In genomic region chr5:64149184-64150127, GRCm38 (mm10) we compare ENCODE assay signal across 9 mouse cellular contexts. TPM values are rescaled to one million over a fixed set of nuclear protein-coding genes. Genes with fewer than 3 reads are reported as not detected.
DNase-seq lines count a peak whose midpoint lies in the region; ATAC-seq and TF ChIP-seq lines count a peak whose summit lies in the region.
"Had no signal": no experiment of that assay in that cellular context is flagged by ENCODE, and none has a peak within 500 bp of the region (broad histone marks: within the 10 kb centered on the region; RNA-seq: fewer than 3 reads in every experiment).

No protein-coding gene starts in this region.

- ATAC-seq in hindbrain, embryonic 15.5 days (ENCODE audit: low FRiP score, low read depth) = no peak
- no peak for ATAC-seq in hindbrain, embryonic 14.5 days (ENCODE audit: low FRiP score)
- no peak for ATAC-seq in neural tube, embryonic 13.5 days (ENCODE audit: low read depth)
- ATAC-seq in forebrain, embryonic 15.5 days (replicated peaks) = no peak

- no peak for TF ChIP-seq RAD21 in MEL (IDR thresholded peaks at IDR 0.05; ENCODE audit: low read depth, low read length)

- DNase-seq in hindbrain, embryonic 14.5 days (ENCODE audit: low spot score) = no peak
- DNase-seq in MEL (ENCODE audit: low read depth, low spot score) = peak; percentile 81
- DNase-seq in induced T-regulatory cell, adult 2 months (ENCODE audit: low read depth) = peak; percentile 81
- DNase-seq in cerebellum, adult 11 months = no peak
- no peak for DNase-seq in cerebellum, postnatal 25 days

- H3K27ac ChIP-seq in hindbrain, embryonic 15.5 days (replicated peaks) = no peak overlapping the region
- no peak overlapping the region for H3K27ac ChIP-seq in hindbrain, embryonic 14.5 days
- H3K27ac ChIP-seq in MEL (ENCODE audit: control insufficient read depth, low read depth, low read length) = peak overlapping the region; percentile 61
- H3K27ac ChIP-seq in neural tube, embryonic 13.5 days (replicated peaks) = no peak overlapping the region
- no peak overlapping the region for H3K27ac ChIP-seq in forebrain, embryonic 15.5 days (replicated peaks)
- H3K27ac ChIP-seq: midbrain, embryonic 10.5 days had no signal

- no peak overlapping the region for H3K9ac ChIP-seq in hindbrain, embryonic 15.5 days
- no peak overlapping the region for H3K9ac ChIP-seq in hindbrain, embryonic 14.5 days
- H3K9ac ChIP-seq in MEL (ENCODE audit: control insufficient read depth, low read depth, low read length, poor library complexity, severe bottlenecking) = peak overlapping the region; percentile 56
- no peak overlapping the region for H3K9ac ChIP-seq in neural tube, embryonic 13.5 days
- no peak overlapping the region for H3K9ac ChIP-seq in forebrain, embryonic 15.5 days (replicated peaks)

- H3K79me2 ChIP-seq in MEL (ENCODE audit: control insufficient read depth, insufficient read depth, low read length, poor library complexity) = no peaks in the 10 kb centered on the region

- WGBS in hindbrain, embryonic 15.5 days = 40% methylated on average over 17 of the region's 17 CpGs
- 34% methylated on average over 17 of the region's 17 CpGs for WGBS in hindbrain, embryonic 14.5 days
- 44% methylated on average over 17 of the region's 17 CpGs for whole genome bisulfite sequencing in neural tube, embryonic 13.5 days
- 31% methylated on average over 17 of the region's 17 CpGs for WGBS in forebrain, embryonic 15.5 days

- H3K36me3 ChIP-seq in hindbrain, embryonic 15.5 days = no peaks in the 10 kb centered on the region
- no peaks in the 10 kb centered on the region for H3K36me3 ChIP-seq in hindbrain, embryonic 14.5 days (replicated peaks; ENCODE audit: control insufficient read depth, insufficient read depth)
- H3K36me3 ChIP-seq in MEL (ENCODE audit: control insufficient read depth in 1 of 2, insufficient read depth in 2 of 2, low read length in 2 of 2) = peaks cover 0 to 12% of the 10 kb centered on the region in 2 experiments; a peak in 2 of 4 replicates
- H3K36me3 ChIP-seq in neural tube, embryonic 13.5 days = no peaks in the 10 kb centered on the region
- H3K36me3 ChIP-seq in forebrain, embryonic 15.5 days = no peaks in the 10 kb centered on the region
- H3K36me3 ChIP-seq: midbrain, embryonic 10.5 days had no signal

- TF ChIP-seq EP300 in MEL (IDR thresholded peaks at IDR 0.05; ENCODE audit: low read depth in 1 of 2, low read length in 2 of 2) = peak; percentile 27 to 51; a peak in 3 of 4 replicates

- TF ChIP-seq POLR2A in MEL (IDR thresholded peaks at IDR 0.05; ENCODE audit: control insufficient read depth in 1 of 2, insufficient read depth in 1 of 2, low read depth in 1 of 2, low read length in 2 of 2, poor library complexity in 1 of 2) = no peak

- no peaks in the 10 kb centered on the region for H3K4me1 ChIP-seq in hindbrain, embryonic 15.5 days (replicated peaks)
- H3K4me1 ChIP-seq in hindbrain, embryonic 14.5 days (replicated peaks; ENCODE audit: control insufficient read depth, insufficient read depth, low read length) = no peaks in the 10 kb centered on the region
- peaks cover 3 to 15% of the 10 kb centered on the region in 2 experiments for H3K4me1 ChIP-seq in MEL (ENCODE audit: control insufficient read depth in 1 of 2, insufficient read depth in 2 of 2, low read length in 2 of 2)
- no peaks in the 10 kb centered on the region for H3K4me1 ChIP-seq in neural tube, embryonic 13.5 days (replicated peaks)
- no peaks in the 10 kb centered on the region for H3K4me1 ChIP-seq in forebrain, embryonic 15.5 days

- no peaks in the 10 kb centered on the region for H3K27me3 ChIP-seq in hindbrain, embryonic 15.5 days
- no peaks in the 10 kb centered on the region for H3K27me3 ChIP-seq in hindbrain, embryonic 14.5 days (ENCODE audit: control insufficient read depth, insufficient read depth, low read length)
- H3K27me3 ChIP-seq in MEL (ENCODE audit: control insufficient read depth in 1 of 2, insufficient read depth in 2 of 2, low read length in 2 of 2) = no peaks in the 10 kb centered on the region
- peaks cover 4% of the 10 kb centered on the region; the same call in 1 of the 2 replicates for H3K27me3 ChIP-seq in neural tube, embryonic 13.5 days
- no peaks in the 10 kb centered on the region for H3K27me3 ChIP-seq in forebrain, embryonic 15.5 days

- no peak overlapping the region for H3K4me3 ChIP-seq in hindbrain, embryonic 15.5 days
- H3K4me3 ChIP-seq in hindbrain, embryonic 14.5 days (replicated peaks; ENCODE audit: low read length) = no peak overlapping the region
- H3K4me3 ChIP-seq in MEL (ENCODE audit: control insufficient read depth in 1 of 2, insufficient read depth in 1 of 2, low read depth in 2 of 2, low read length in 2 of 2) = peak overlapping the region; percentile 56 to 79
- no peak overlapping the region for H3K4me3 ChIP-seq in neural tube, embryonic 13.5 days
- H3K4me3 ChIP-seq in forebrain, embryonic 15.5 days = no peak overlapping the region
- H3K4me3 ChIP-seq: midbrain, embryonic 10.5 days had no signal

- H3K9me3 ChIP-seq in hindbrain, embryonic 15.5 days = no peaks in the 10 kb centered on the region
- H3K9me3 ChIP-seq in hindbrain, embryonic 14.5 days (ENCODE audit: control insufficient read depth, low read length) = no peaks in the 10 kb centered on the region
- H3K9me3 ChIP-seq in MEL (replicated peaks; ENCODE audit: insufficient read depth, low read length) = no peaks in the 10 kb centered on the region
- no peaks in the 10 kb centered on the region for H3K9me3 ChIP-seq in neural tube, embryonic 13.5 days
- H3K9me3 ChIP-seq in forebrain, embryonic 15.5 days = no peaks in the 10 kb centered on the region
- H3K9me3 ChIP-seq: midbrain, embryonic 10.5 days had no signal

- H3K4me2 ChIP-seq in hindbrain, embryonic 15.5 days = peak overlapping the region; percentile 25; the same call in 1 of the 2 replicates
- H3K4me2 ChIP-seq in hindbrain, embryonic 14.5 days (replicated peaks) = no peak overlapping the region
- peak overlapping the region; percentile 10; the same call in 1 of the 2 replicates for H3K4me2 ChIP-seq in neural tube, embryonic 13.5 days
- no peak overlapping the region for H3K4me2 ChIP-seq in forebrain, embryonic 15.5 days (replicated peaks)

- no peak for TF ChIP-seq CTCF in MEL (IDR thresholded peaks at IDR 0.05 in 2 of 3, conservative IDR thresholded peaks at IDR 0.05 in 1 of 3; ENCODE audit: control insufficient read depth in 1 of 3, insufficient read depth in 1 of 3, low read depth in 2 of 3, low read length in 3 of 3, poor library complexity in 1 of 3, severe bottlenecking in 1 of 3)

TF ChIP-seq in MEL, 35 proteins besides CTCF, POLR2A, EP300 and RAD21 (continues in another document):
- TF ChIP-seq ELF1 (IDR thresholded peaks at IDR 0.05; ENCODE audit: low read depth, low read length) (no peak), MAFK (IDR thresholded peaks at IDR 0.05; ENCODE audit: borderline replicate concordance, low read depth, low read length) (no peak), ZKSCAN1 (IDR thresholded peaks at IDR 0.05; ENCODE audit: low read depth, low read length) (no peak), MYC (IDR thresholded peaks at IDR 0.05; ENCODE audit: low read depth, low read length) (no peak), ZMIZ1 (IDR thresholded peaks at IDR 0.05; ENCODE audit: low read depth, low read length) (no peak), TCF12 (IDR thresholded peaks at IDR 0.05; ENCODE audit: low read depth, low read length) (peak; percentile 38), POLR2AphosphoS2 (IDR thresholded peaks at IDR 0.05; ENCODE audit: low read length) (no peak), TAL1 (IDR thresholded peaks at IDR 0.05; ENCODE audit: low read length) (0 out of 2 replicates have a peak, but pooled peaks have one; percentile 3), NELFE (IDR thresholded peaks at IDR 0.05; ENCODE audit: low read depth, low read length) (no peak), ZC3H11A (IDR thresholded peaks at IDR 0.05; ENCODE audit: low read depth, low read length) (no peak), POLR2AphosphoS5 (IDR thresholded peaks at IDR 0.05; ENCODE audit: borderline replicate concordance, low read depth, low read length) (no peak), NRF1 (IDR thresholded peaks at IDR 0.05; ENCODE audit: insufficient read depth, low read depth, low read length, poor library complexity, severe bottlenecking) (no peak), RCOR1 (IDR thresholded peaks at IDR 0.05; ENCODE audit: low read depth, low read length) (no peak), HCFC1 (IDR thresholded peaks at IDR 0.05; ENCODE audit: low read depth, low read length) (0 out of 2 replicates have a peak, but pooled peaks have one; percentile 13), MYB (IDR thresholded peaks at IDR 0.05; ENCODE audit: low read depth, low read length) (no peak), KAT2A (conservative IDR thresholded peaks at IDR 0.05; ENCODE audit: low read depth, low read length) (no peak), GATA1 (IDR thresholded peaks at IDR 0.05; ENCODE audit: low read depth, low read length) (peak; percentile 54), E2F4 (IDR thresholded peaks at IDR 0.05; ENCODE audit: borderline replicate concordance, low read depth, low read length) (no peak), ETS1 (IDR thresholded peaks at IDR 0.05; ENCODE audit: low read depth, low read length) (peak; percentile 52; the same call in 1 of the 2 replicates), MXI1 (IDR thresholded peaks at IDR 0.05; ENCODE audit: low read depth, low read length) (no peak), BHLHE40 (IDR thresholded peaks at IDR 0.05; ENCODE audit: borderline replicate concordance, low read depth, low read length) (peak; percentile 88)

RNA-seq across cellular contexts. Expression of gene Tbc1d1, which starts 6.6 kb away (rescaled TPM):
- 10.5 and 10.9 TPM in 2 replicates for polyA plus RNA-seq in hindbrain, embryonic 15.5 days (2015; fragmentation: Nextera tagmentation; extraction: Ambion mirVana)
- polyA plus RNA-seq in hindbrain, embryonic 14.5 days (2014; fragmentation: Nextera tagmentation; extraction: Ambion mirVana) = 15.4 and 15.5 TPM in 2 replicates
- 22.5 and 24.6 TPM in 2 replicates for total RNA-seq in MEL (2012; rRNA removed)
- polyA plus RNA-seq in MEL (2012; ENCODE audit: insufficient read depth in 1 of 2, insufficient read length in 2 of 2, low read depth in 1 of 2, low replicate concordance in 2 of 2, missing spikeins in 1 of 2) = 10 to 100 TPM in 1 of 2 experiments, not detected in 1; 24.4 TPM
- 14.9 and 16.7 TPM in 2 replicates for polyA plus RNA-seq in neural tube, embryonic 13.5 days (2015; fragmentation: Nextera tagmentation; extraction: Ambion mirVana)
- 12.2 and 12.3 TPM in 2 replicates for polyA plus RNA-seq in forebrain, embryonic 15.5 days (2015; fragmentation: Nextera tagmentation; extraction: Ambion mirVana)

RNA-seq across cellular contexts. Expression of gene Pgm2, which starts 56.7 kb away (rescaled TPM):
- 17.8 and 18.8 TPM in 2 replicates for polyA plus RNA-seq in hindbrain, embryonic 15.5 days (2015; fragmentation: Nextera tagmentation; extraction: Ambion mirVana)
- 19.2 and 21.6 TPM in 2 replicates for polyA plus RNA-seq in hindbrain, embryonic 14.5 days (2014; fragmentation: Nextera tagmentation; extraction: Ambion mirVana)
- 22.0 and 24.1 TPM in 2 replicates for total RNA-seq in MEL (2012; rRNA removed)
- polyA plus RNA-seq in MEL (2012; ENCODE audit: insufficient read depth in 1 of 2, insufficient read length in 2 of 2, low read depth in 1 of 2, low replicate concordance in 2 of 2, missing spikeins in 1 of 2) = 10 to 100 TPM in 1 of 2 experiments, not detected in 1; 64.0 TPM
- 25.6 and 28.6 TPM in 2 replicates for polyA plus RNA-seq in neural tube, embryonic 13.5 days (2015; fragmentation: Nextera tagmentation; extraction: Ambion mirVana)
- polyA plus RNA-seq in forebrain, embryonic 15.5 days (2015; fragmentation: Nextera tagmentation; extraction: Ambion mirVana) = 27.7 and 28.4 TPM in 2 replicates

Comparison
In these comparisons a context has a peak if more than half of its experiments do, and no peak if none do; other contexts are left out.
1. H3K4me2 ChIP-seq: peak in hindbrain, embryonic 15.5 days (single experiment) and neural tube, embryonic 13.5 days (single experiment); none in hindbrain, embryonic 14.5 days (single experiment) and forebrain, embryonic 15.5 days (single experiment).
2. H3K4me3 ChIP-seq: peak in MEL (2 of 2); none in hindbrain, embryonic 15.5 days (single experiment), hindbrain, embryonic 14.5 days (single experiment), neural tube, embryonic 13.5 days (single experiment) and forebrain, embryonic 15.5 days (single experiment).
3. DNase-seq: peak in MEL (single experiment) and induced T-regulatory cell, adult 2 months (single experiment); none in hindbrain, embryonic 14.5 days (single experiment), cerebellum, adult 11 months (single experiment) and cerebellum, postnatal 25 days (0 of 2).